In genomic region chr5:122987211-122988020, GRCm38 (mm10) we compare ENCODE assay signal across 9 mouse cellular contexts. TPM values are rescaled to one million over a fixed set of nuclear protein-coding genes. Genes with fewer than 3 reads are reported as not detected.
DNase-seq lines count a peak whose midpoint lies in the region; ATAC-seq and TF ChIP-seq lines count a peak whose summit lies in the region.
"Had no signal": no experiment of that assay in that cellular context is flagged by ENCODE, and none has a peak within 500 bp of the region (broad histone marks: within the 10 kb centered on the region; RNA-seq: fewer than 3 reads in every experiment).

No protein-coding gene starts in this region.

- 9% methylated on average over 39 of the region's 39 CpGs for WGBS in heart, embryonic 16.5 days
- WGBS in limb, embryonic 14.5 days: 1% methylated on average over 36 of the region's 39 CpGs
- WGBS in midbrain, embryonic 15.5 days: 2% methylated on average over 39 of the region's 39 CpGs

- H3K4me2 ChIP-seq in heart, embryonic 16.5 days (ENCODE audit: low read depth, low read length): peak overlapping the region; percentile 96
- peak overlapping the region; percentile 99 for H3K4me2 ChIP-seq in limb, embryonic 14.5 days (replicated peaks; ENCODE audit: low read depth, low read length, severe bottlenecking)
- H3K4me2 ChIP-seq in midbrain, embryonic 15.5 days: peak overlapping the region; percentile 97

- H3K4me3 ChIP-seq in erythroblast, embryonic 14.5 days (replicated peaks): peak overlapping the region; percentile 66
- H3K4me3 ChIP-seq in heart, embryonic 16.5 days (ENCODE audit: low read length): peak overlapping the region; percentile 72
- H3K4me3 ChIP-seq in limb, embryonic 14.5 days (replicated peaks; ENCODE audit: low read length): peak overlapping the region; percentile 74
- H3K4me3 ChIP-seq in midbrain, embryonic 15.5 days: peak overlapping the region; percentile 73

- no peak for TF ChIP-seq POLR2A in limb, embryonic 14.5 days (IDR thresholded peaks at IDR 0.05; ENCODE audit: borderline replicate concordance, extremely low read depth, insufficient read depth, insufficient read length)

- H3K27ac ChIP-seq in heart, embryonic 16.5 days (ENCODE audit: low read length): peak overlapping the region; percentile 89
- peak overlapping the region; percentile 50; the same call in 1 of the 2 replicates for H3K27ac ChIP-seq in limb, embryonic 14.5 days (replicated peaks; ENCODE audit: low read depth, low read length)
- H3K27ac ChIP-seq in midbrain, embryonic 15.5 days: peak overlapping the region; percentile 58

- H3K9ac ChIP-seq in heart, embryonic 16.5 days (ENCODE audit: low read length): peak overlapping the region; percentile 87
- peak overlapping the region; percentile 83 for H3K9ac ChIP-seq in limb, embryonic 14.5 days (ENCODE audit: low read depth, low read length, severe bottlenecking)
- peak overlapping the region; percentile 54 for H3K9ac ChIP-seq in midbrain, embryonic 15.5 days

- peaks cover 37% of the 10 kb centered on the region for H3K4me1 ChIP-seq in erythroblast, embryonic 14.5 days (ENCODE audit: control insufficient read depth)
- H3K4me1 ChIP-seq in heart, embryonic 16.5 days (ENCODE audit: control insufficient read depth, insufficient read depth, low read length): peaks cover 32% of the 10 kb centered on the region
- H3K4me1 ChIP-seq in limb, embryonic 14.5 days (ENCODE audit: control insufficient read depth, insufficient read depth, low read length): peaks cover 29% of the 10 kb centered on the region
- peaks cover 57% of the 10 kb centered on the region for H3K4me1 ChIP-seq in midbrain, embryonic 15.5 days

- peak; percentile 69 for DNase-seq in embryo, embryonic 10 days (ENCODE audit: low spot score)
- no peak for DNase-seq in limb, embryonic 14.5 days (ENCODE audit: low spot score)
- DNase-seq in thymus, postnatal 25 days: peak; percentile 62

- no peaks in the 10 kb centered on the region for H3K36me3 ChIP-seq in erythroblast, embryonic 14.5 days (ENCODE audit: control insufficient read depth)
- H3K36me3 ChIP-seq in heart, embryonic 16.5 days (ENCODE audit: control insufficient read depth, insufficient read depth): no peaks in the 10 kb centered on the region
- H3K36me3 ChIP-seq in limb, embryonic 14.5 days (ENCODE audit: control insufficient read depth, insufficient read depth, low read length): peaks cover 2% of the 10 kb centered on the region; the same call in 1 of the 2 replicates
- H3K36me3 ChIP-seq in midbrain, embryonic 15.5 days (replicated peaks): no peaks in the 10 kb centered on the region

- ATAC-seq in erythroblast, adult 5-6 weeks (replicated peaks; ENCODE audit: low FRiP score, poor library complexity, severe bottlenecking): no peak
- peak; percentile 4 for ATAC-seq in CD4-positive, CD25-positive, alpha-beta regulatory T cell, adult 4 months
- ATAC-seq in heart, embryonic 16.5 days (replicated peaks; ENCODE audit: extremely low read depth, insufficient read depth, low FRiP score): 0 out of 2 replicates have a peak, but pooled peaks have one; percentile 24
- ATAC-seq in limb, embryonic 14.5 days (ENCODE audit: low FRiP score, low read depth): peak; percentile 35
- peak; percentile 53 for ATAC-seq in midbrain, embryonic 15.5 days (replicated peaks)

- H3K27me3 ChIP-seq in erythroblast, embryonic 14.5 days (ENCODE audit: control insufficient read depth): peaks cover 63% of the 10 kb centered on the region
- H3K27me3 ChIP-seq in heart, embryonic 16.5 days (ENCODE audit: control insufficient read depth, insufficient read depth, low read length): no peaks in the 10 kb centered on the region
- H3K27me3 ChIP-seq in limb, embryonic 14.5 days (ENCODE audit: control insufficient read depth, insufficient read depth, low read length): no peaks in the 10 kb centered on the region
- no peaks in the 10 kb centered on the region for H3K27me3 ChIP-seq in midbrain, embryonic 15.5 days (replicated peaks)

- no peaks in the 10 kb centered on the region for H3K9me3 ChIP-seq in erythroblast, embryonic 14.5 days (ENCODE audit: control insufficient read depth, low read length)
- H3K9me3 ChIP-seq in heart, embryonic 16.5 days (replicated peaks; ENCODE audit: control insufficient read depth, low read length): no peaks in the 10 kb centered on the region
- no peaks in the 10 kb centered on the region for H3K9me3 ChIP-seq in limb, embryonic 14.5 days (ENCODE audit: control insufficient read depth, low read length)
- H3K9me3 ChIP-seq in midbrain, embryonic 15.5 days: no peaks in the 10 kb centered on the region

RNA-seq across cellular contexts. Expression of gene Kdm2b, which starts 2.2 kb away (rescaled TPM):
- polyA plus RNA-seq in erythroblast, embryonic 14.5 days (2012): 2.1 and 2.4 TPM in 2 replicates
- total RNA-seq in erythroblast, adult 5-6 weeks (2015; ENCODE audit: low replicate concordance): 7.5 and 9.4 TPM in 2 replicates
- total RNA-seq in erythroblast, adult 5-6 weeks (2017; ENCODE audit: low replicate concordance): 11.3 and 28.3 TPM in 2 replicates
- polyA plus RNA-seq in CD4-positive, CD25-positive, alpha-beta regulatory T cell, adult 4 months (2017; shearing (Covaris generic)): 10 to 100 TPM; 33.1 to 51.1 TPM
- 26.8 and 27.3 TPM in 2 replicates for polyA plus RNA-seq in heart, embryonic 16.5 days (2015; fragmentation: Nextera tagmentation; extraction: Ambion mirVana)
- 40.9 and 45.8 TPM in 2 replicates for polyA plus RNA-seq in limb, embryonic 14.5 days (2012; rRNA removed)
- 37.0 and 41.7 TPM in 2 replicates for polyA plus RNA-seq in limb, embryonic 14.5 days (2014; fragmentation: Nextera tagmentation; extraction: Ambion mirVana)
- 115 and 123 TPM in 2 replicates for polyA plus RNA-seq in midbrain, embryonic 15.5 days (2015; fragmentation: Nextera tagmentation; extraction: Ambion mirVana)

RNA-seq across cellular contexts. Expression of gene Orai1, which starts 27.5 kb away (rescaled TPM):
- 0.88 and 1.4 TPM in 2 replicates for polyA plus RNA-seq in erythroblast, embryonic 14.5 days (2012)
- 23.6 and 25.1 TPM in 2 replicates for total RNA-seq in erythroblast, adult 5-6 weeks (2015; ENCODE audit: low replicate concordance)
- 0.84 and 7.8 TPM in 2 replicates for total RNA-seq in erythroblast, adult 5-6 weeks (2017; ENCODE audit: low replicate concordance)
- polyA plus RNA-seq in CD4-positive, CD25-positive, alpha-beta regulatory T cell, adult 4 months (2017; shearing (Covaris generic)): 1 to 10 TPM; 4.2 to 8.1 TPM
- 16.8 and 19.1 TPM in 2 replicates for polyA plus RNA-seq in heart, embryonic 16.5 days (2015; fragmentation: Nextera tagmentation; extraction: Ambion mirVana)
- polyA plus RNA-seq in limb, embryonic 14.5 days (2012; rRNA removed): 25.0 and 35.0 TPM in 2 replicates
- 20.7 and 20.9 TPM in 2 replicates for polyA plus RNA-seq in limb, embryonic 14.5 days (2014; fragmentation: Nextera tagmentation; extraction: Ambion mirVana)
- 11.6 and 13.6 TPM in 2 replicates for polyA plus RNA-seq in midbrain, embryonic 15.5 days (2015; fragmentation: Nextera tagmentation; extraction: Ambion mirVana)

RNA-seq across cellular contexts. Expression of gene Morn3, which starts 59.4 kb away (rescaled TPM):
- not detected in 2 replicates for polyA plus RNA-seq in erythroblast, embryonic 14.5 days (2012)
- not detected in 2 replicates for total RNA-seq in erythroblast, adult 5-6 weeks (2015; ENCODE audit: low replicate concordance)
- not detected in 2 replicates for total RNA-seq in erythroblast, adult 5-6 weeks (2017; ENCODE audit: low replicate concordance)
- 1 to 10 TPM; 5.2 to 6.9 TPM for polyA plus RNA-seq in CD4-positive, CD25-positive, alpha-beta regulatory T cell, adult 4 months (2017; shearing (Covaris generic))
- 0.37 and 1.5 TPM in 2 replicates for polyA plus RNA-seq in heart, embryonic 16.5 days (2015; fragmentation: Nextera tagmentation; extraction: Ambion mirVana)
- polyA plus RNA-seq in limb, embryonic 14.5 days (2012; rRNA removed): not detected in 2 replicates
- polyA plus RNA-seq in limb, embryonic 14.5 days (2014; fragmentation: Nextera tagmentation; extraction: Ambion mirVana): not detected in 2 replicates
- 1.5 TPM in 1 of 2 replicates, not detected in the other for polyA plus RNA-seq in midbrain, embryonic 15.5 days (2015; fragmentation: Nextera tagmentation; extraction: Ambion mirVana)
- total RNA-seq: left cerebral cortex, adult 8-10 months had no signal
